Mouse (Mus musculus): ENCODE results near the gene Gpatch8. TPM values are rescaled to one million over a fixed set of nuclear protein-coding genes. Genes with fewer than 3 reads are reported as not detected.

The Gpatch8 gene
- total RNA-seq, 2 experiments from 2014 or later: 19.3 to 23.2 TPM

- intact Hi-C loops (cut with DNase I): no loop called here
- no peak for DNase-seq (ENCODE audit: low spot score)
These were observed 116.8 kb downstream of the Gpatch8 start for GRCm38 (mm10) chr11:102439093-102440082.

DNA sequence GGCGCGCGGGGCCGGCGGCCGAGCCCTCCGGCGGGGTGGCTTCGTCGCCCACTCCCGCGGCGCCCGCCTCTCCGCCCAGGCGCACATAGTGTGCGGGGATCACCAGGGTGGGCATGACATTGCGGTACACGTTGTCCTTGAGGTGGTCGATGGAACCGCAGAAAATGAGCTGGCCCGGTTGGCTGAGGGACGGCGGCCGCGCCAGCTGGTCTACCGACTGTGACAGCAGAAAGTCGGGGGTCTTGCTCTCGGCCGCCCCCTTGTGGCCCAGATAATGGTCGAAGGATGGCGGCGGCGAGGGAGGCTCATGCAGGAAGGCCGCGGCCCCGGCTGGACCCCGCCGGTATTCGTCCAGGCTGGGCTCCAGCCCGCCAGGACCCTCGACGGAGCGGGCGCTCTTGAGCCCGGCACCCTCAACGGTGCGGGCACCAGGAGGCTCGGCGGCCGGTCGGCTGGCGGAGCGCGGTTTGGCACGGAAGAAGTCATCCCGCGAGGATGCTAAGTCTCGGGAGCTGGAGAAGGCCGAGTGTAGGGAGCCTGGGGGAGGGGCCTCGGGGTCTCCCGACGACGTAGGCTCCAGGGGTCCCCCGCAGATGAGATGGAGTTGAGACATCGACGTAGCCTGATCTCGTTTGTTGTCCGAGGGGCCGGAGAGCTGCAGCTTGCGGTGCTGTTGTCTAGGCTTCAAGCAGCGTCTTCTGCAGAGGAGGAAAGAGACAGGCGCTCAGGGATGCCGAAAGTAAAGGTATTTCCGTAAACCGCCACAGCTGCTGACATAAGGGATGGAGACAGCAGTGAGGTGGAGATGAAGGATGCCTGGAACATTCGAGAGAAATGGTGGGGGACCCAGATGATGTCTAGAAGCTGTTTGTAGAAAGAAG lies 117.7 kb downstream of the Gpatch8 start:
- no peak for DNase-seq (ENCODE audit: low spot score)
- intact Hi-C loops (cut with DNase I): no loop called here

DNA sequence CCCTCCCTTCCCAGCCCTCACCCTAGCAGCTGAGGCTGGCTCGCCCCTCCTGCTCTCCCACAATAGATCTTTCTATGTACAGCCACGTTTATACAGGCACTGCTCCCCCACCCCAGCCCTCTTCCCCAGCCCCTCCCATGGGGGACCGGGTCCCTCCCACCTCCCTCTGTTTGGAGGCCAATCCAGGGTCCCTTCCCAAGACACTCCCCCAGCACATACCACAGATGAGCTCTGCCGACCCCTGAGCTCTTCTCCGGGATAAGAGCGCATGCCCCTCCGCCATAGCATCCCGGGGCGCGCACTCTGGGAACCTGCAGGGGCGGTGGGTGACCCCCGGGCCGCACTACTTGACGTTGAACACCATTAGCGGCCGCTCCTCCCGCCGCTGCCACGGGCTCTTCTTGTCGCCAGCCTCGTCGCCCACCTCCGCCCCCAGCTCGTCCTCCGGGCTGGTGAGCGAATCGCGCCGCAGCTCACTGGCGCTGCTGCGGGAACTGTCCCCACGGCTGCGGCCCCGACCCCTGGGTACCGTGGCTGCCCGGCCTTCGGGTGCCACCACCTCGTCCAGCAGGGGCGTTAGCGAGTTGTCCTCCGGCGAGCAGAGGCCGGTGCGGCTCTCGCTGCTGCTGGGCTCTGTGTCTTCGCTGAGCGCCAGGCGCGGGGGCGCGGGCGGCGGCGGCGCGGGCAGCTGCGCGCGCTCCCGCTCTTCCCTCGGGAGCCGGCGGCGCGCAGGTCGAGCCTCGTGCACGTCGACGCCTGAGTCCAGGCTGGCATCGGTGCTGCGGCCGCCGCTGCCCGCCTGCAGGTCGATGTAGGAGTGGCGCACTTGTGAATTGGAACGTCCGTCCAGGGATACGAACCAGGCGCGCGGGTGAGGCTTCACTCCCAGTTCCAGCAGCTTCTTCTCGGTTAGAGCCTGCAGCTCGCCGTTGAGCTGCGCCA lies 118.8 kb downstream of the Gpatch8 start:
- intact Hi-C loops (cut with DNase I): no loop called here
- DNase-seq (ENCODE audit: low spot score): no peak

DNA sequence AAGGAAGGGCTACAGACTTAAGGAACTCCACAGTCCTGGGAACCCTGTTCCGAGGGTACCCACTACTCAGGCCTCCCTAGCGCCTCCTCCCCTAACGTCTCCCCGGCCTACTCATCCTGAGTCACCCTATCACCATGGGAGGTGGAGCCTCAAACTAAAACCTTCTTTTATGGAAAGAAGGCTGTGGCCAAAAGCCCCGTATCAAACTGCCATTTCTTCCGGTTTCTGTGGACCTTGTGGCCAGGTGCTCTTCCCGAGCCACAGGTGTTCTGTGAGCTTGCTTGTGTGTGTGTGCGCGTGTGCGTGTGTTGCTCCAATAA lies 119.8 kb downstream of the Gpatch8 start:
- no peak for DNase-seq (ENCODE audit: low spot score)
- intact Hi-C loops (cut with DNase I): no loop called here

DNA sequence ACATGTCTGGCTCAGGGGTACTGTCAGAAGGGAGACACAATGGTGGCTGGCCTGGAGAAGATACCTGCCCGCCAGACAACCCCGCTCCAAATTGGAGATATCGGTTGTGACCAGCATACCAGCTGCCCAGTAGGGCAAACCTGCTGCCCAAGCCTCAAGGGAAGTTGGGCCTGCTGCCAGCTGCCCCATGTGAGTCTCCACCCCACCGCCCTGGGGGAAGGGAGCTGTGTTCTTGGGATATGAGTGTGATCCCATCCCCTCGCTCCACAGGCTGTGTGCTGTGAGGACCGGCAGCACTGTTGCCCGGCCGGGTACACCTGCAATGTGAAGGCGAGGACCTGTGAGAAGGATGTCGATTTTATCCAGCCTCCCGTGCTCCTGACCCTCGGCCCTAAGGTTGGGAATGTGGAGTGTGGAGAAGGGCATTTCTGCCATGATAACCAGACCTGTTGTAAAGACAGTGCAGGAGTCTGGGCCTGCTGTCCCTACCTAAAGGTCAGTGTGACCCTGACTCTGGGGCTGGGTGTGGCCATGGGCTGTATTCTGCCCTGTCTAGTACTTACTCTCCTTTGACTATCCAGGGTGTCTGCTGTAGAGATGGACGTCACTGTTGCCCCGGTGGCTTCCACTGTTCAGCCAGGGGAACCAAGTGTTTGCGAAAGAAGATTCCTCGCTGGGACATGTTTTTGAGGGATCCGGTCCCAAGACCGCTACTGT lies 120.3 kb downstream of the Gpatch8 start:
- intact Hi-C loops (cut with DNase I): no loop called here
- no peak for DNase-seq (ENCODE audit: low spot score)

DNA sequence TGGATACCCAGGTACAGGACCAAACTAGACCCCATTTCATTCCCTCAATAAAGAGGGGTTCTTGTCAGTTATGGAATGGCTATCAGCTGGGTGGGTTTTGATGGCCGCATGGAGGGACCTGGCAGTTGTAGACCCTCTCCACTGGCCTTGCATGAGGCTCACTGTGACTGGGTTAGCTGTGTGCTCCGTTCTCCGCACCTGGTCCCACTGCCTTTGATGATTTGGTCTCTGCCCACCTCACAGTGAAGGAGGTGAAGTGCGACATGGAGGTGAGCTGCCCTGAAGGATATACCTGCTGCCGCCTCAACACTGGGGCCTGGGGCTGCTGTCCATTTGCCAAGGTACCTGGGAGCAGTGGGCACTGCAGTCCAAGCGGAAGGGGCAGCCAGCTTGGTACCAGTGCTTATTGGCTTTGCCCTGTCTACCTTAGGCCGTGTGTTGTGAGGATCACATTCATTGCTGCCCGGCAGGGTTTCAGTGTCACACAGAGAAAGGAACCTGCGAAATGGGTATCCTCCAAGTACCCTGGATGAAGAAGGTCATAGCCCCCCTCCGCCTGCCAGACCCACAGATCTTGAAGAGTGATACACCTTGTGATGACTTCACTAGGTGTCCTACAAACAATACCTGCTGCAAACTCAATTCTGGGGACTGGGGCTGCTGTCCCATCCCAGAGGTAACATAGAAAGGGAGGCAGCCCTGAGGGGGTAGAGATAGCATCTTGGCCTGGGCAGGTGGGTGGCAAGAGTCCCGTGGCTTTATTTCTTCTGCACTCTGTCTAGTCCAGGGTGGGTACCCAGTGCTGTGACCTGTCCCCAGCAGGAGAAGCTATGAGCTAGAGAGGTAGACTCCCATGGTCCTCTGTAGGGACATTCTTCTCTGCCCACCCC lies 121.1 kb downstream of the Gpatch8 start:
- no peak for DNase-seq (ENCODE audit: low spot score)
- intact Hi-C loops (cut with DNase I): loop anchor here (5.0 kb wide), 1 partner anchor 218 kb away; no protein-coding TSS in a partner anchor

GRCm38 (mm10) chr11:102434406-102434805 lies 121.8 kb downstream of the Gpatch8 start:
- intact Hi-C loops (cut with DNase I): loop anchor here (5.0 kb wide), 1 partner anchor 217 kb away; no protein-coding TSS in a partner anchor
- peak; percentile 65 for DNase-seq (ENCODE audit: low spot score)

DNA sequence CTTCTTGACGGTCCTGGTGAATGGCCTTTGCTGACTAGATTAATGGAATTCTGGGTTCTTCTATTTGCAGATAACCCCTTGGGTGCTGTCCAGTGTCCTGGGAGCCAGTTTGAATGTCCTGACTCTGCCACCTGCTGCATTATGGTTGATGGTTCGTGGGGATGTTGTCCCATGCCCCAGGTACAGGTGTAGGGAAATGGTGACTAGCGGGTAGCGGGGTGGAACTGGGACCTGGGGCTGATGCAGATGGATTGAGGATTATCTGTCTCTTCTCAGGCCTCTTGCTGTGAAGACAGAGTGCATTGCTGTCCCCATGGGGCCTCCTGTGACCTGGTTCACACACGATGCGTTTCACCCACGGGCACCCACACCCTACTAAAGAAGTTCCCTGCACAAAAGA lies 122.3 kb downstream of the Gpatch8 start:
- intact Hi-C loops (cut with DNase I): loop anchor here (5.0 kb wide), 1 partner anchor 217 kb away; no protein-coding TSS in a partner anchor
- DNase-seq (ENCODE audit: low spot score): no peak

DNA sequence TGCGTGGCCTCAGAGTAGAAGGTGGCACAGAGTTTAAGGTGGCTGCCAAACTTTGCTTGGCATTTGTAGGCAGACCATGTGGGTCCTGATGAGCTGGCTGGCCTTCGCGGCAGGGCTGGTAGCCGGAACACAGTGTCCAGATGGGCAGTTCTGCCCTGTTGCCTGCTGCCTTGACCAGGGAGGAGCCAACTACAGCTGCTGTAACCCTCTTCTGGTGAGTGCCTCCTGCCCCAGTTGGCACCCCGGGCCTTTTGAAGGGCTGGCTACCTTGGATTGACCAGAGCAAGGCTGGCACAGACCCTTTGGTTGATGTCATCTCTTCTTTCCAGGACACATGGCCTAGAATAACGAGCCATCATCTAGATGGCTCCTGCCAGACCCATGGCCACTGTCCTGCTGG lies 123.3 kb downstream of the Gpatch8 start:
- DNase-seq (ENCODE audit: low spot score): peak; percentile 65
- intact Hi-C loops (cut with DNase I): loop anchor here (5.0 kb wide), 1 partner anchor 216 kb away; no protein-coding TSS in a partner anchor

DNA sequence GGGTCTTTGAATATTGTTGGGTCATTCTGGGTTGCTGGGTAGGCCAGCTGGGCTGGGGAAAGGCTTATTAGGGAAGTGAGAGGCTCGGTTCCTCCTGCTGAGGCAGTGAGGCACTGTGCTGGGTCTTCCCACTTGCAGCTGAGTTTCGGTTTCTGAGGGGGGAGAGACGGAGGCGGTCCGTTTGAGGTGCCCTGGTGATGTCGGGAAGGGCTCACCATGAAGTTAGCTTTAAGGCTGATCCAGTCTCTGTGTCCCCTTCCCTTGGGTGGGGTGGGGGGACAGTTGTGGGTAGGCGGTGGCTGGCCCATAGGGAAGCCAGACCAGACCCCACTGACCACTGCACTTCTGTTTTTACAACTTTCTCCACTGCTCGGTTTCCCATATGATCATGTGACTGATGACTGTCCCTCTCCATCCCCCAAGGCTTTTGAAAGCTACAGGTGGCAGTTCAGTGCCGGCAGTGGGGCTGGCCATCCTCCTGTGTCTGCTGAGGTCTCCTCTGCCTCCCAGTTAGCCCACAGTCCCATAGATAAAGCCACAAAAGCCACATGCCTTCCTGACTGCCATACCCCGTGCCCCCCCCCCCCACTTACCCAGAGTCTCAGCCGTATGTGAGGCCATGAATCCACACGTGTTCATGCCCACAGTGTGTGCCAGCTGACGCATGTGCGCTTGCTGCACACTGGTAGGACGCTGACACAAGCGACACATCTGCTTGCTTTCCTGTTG lies 123.9 kb downstream of the Gpatch8 start:
- intact Hi-C loops (cut with DNase I): loop anchor here (5.0 kb wide), 1 partner anchor 215 kb away; no protein-coding TSS in a partner anchor
- DNase-seq (ENCODE audit: low spot score): no peak

- intact Hi-C loops (cut with DNase I): loop anchor here (2.0 to 5.0 kb wide), 2 partner anchors 123 to 214 kb away; no protein-coding TSS in a partner anchor
- DNase-seq (ENCODE audit: low spot score): no peak
These were observed 124.5 kb downstream of the Gpatch8 start for GRCm38 (mm10) chr11:102431728-102432114.

- peak; percentile 63 for DNase-seq (ENCODE audit: low spot score)
- intact Hi-C loops (cut with DNase I): loop anchor here (2.0 to 5.0 kb wide), 2 partner anchors 122 to 214 kb away; no protein-coding TSS in a partner anchor
These were observed 125.1 kb downstream of the Gpatch8 start for GRCm38 (mm10) chr11:102431018-102431645.

DNA sequence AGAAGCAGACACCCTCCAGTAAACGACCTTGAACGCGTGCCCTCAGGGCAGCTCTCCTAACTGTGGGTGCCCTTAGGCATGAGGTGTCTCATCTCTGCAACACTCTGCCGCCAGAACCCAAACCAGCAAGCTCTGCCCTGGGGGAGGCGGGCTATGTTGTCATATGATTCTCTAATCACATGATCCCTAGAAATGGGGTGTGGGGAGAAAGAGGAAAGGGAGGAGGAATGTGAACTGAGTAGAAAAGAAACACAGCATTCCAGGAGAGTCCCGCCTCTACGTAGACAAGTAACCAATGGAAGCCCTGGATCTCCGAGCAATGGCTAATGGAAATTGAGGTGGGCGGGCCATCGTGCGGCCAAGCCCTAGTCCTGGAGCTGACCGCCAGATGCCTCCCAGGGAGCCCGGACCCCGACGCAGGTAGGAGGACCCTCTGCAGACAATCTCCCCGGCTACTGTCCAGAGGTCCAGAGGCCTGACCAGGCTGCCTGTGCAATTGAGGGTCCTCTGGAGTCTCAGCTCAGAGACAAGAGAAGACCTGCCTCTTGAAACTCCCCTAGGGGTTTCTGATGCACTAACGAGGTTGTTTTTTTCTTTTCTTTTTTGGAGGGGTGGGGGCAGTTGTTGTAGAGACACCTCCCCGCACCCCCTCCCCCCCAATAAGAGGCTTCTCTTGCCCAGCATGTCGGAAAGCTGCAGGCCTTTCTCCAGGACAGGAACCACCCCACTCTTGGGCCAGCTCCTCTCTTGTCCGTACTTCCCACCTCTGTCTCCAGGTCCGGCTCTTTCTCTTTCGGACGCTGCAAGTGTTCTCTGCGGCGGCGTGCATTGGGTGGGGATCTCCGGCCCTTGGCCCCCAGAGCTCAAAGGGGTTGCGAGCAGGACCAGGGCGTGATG lies 125.8 kb downstream of the Gpatch8 start, which contains the start of gene Grn:
Gene Grn, plus strand, starts transcription at position 195 of the 897 bp plus-strand sequence.
- intact Hi-C loops (cut with DNase I): loop anchor here (2.0 to 5.0 kb wide), 2 partner anchors 122 to 213 kb away; no protein-coding TSS in a partner anchor
- peak; percentile 88 for DNase-seq (ENCODE audit: low spot score)

DNA sequence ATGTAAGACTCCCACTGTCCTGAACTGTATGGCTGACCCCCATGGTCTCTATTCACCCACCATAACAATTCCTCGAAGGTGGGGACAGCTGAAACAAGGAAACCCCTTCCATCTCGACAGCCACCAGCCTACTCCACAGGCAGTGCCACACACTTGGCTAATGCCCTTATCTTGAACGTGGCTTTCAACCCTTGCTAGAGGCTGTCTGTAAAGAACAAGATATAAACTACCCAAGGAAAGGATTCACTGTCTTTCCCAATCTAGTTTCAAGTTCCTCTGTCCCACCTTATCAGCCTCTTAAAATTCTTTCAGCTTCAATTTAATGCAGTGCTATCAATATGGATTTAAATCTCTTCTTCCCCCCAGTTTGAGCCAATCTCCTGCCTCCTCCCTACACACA lies 126.6 kb downstream of the Gpatch8 start:
- no peak for DNase-seq (ENCODE audit: low spot score)
- intact Hi-C loops (cut with DNase I): loop anchor here (1.0 kb wide), 1 partner anchor 20 kb away; no protein-coding TSS in a partner anchor

DNA sequence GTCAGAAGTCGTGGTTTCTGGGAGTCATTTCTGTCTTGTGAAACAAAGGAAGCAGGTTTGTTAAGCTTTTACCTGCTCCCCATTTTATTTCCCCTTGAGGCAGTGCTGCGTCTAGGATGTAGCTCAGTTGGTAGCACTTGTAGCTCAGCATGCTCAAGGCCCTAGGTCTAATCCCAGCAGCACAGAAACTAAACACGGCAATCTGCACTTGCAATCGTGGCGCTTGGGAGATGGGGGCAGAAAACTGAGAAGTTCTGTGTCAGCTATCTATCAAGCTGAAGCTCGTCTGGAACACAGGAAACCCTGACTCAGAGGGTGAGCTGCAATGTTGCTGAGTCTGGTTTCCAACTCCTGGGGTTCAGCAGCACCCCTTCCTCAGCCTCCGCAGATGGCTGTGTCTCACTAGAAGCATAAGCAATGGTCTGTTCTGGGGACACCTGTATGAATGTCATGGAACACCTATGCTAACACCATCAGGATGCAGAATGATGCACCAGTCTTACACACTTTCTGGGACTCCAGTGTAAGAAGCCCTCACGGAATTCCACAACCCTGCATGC lies 127.1 kb downstream of the Gpatch8 start:
- intact Hi-C loops (cut with DNase I): loop anchor here (1.0 kb wide), 1 partner anchor 20 kb away; no protein-coding TSS in a partner anchor

More for the DNA sequence above, 127.1 kb downstream of the Gpatch8 start:
- no peak for DNase-seq (ENCODE audit: low spot score)

All from heart, postnatal 25 days (tissue).